Mouse (Mus musculus): Measurements from ENCODE around the gene Cstf2. TPM values are rescaled to one million over a fixed set of nuclear protein-coding genes. Genes with fewer than 3 reads are reported as not detected.

Cstf2 gene
- polyA plus RNA-seq, 1 experiment from 2014 or later = 40.2 TPM

DNA sequence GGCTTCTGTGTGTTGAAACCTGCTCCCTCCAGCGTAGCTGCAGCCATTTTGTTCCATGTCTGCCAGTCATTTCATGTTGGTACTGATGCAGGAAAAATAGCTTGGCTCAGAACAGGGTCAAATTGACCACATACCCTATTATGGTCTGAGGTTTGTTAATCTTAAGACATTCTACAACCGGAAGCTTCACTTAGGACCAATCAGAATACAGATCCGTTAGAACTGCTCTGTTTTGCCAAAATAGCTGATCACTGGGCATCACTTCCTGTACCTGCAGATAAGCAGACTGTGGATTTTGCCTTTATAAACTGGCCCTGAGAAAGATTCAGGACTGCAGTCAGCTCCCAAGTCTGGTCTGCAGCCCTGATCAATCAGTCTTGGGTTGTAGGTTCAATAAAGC is 69.6 kb downstream of the Cstf2 start:
- Histone ChIP-seq H3K36me3 (no peaks in the 10 kb centered on the region), H3K9ac (no peak overlapping the region), H3K27me3 (replicated peaks) (no peaks in the 10 kb centered on the region; the same call in 1 of the 2 replicates), H3K9me3 (replicated peaks) (no peaks in the 10 kb centered on the region), H3K27ac (ENCODE audit: poor library complexity, severe bottlenecking) (no peak overlapping the region), H3K4me1 (replicated peaks) (no peaks in the 10 kb centered on the region), H3K4me2 (no peak overlapping the region), H3K4me3 (no peak overlapping the region)
- ATAC-seq (ENCODE audit: insufficient number of reproducible peaks, low FRiP score) = no peak
- WGBS = 60% methylated on average over 3 of the region's 3 CpGs

DNA sequence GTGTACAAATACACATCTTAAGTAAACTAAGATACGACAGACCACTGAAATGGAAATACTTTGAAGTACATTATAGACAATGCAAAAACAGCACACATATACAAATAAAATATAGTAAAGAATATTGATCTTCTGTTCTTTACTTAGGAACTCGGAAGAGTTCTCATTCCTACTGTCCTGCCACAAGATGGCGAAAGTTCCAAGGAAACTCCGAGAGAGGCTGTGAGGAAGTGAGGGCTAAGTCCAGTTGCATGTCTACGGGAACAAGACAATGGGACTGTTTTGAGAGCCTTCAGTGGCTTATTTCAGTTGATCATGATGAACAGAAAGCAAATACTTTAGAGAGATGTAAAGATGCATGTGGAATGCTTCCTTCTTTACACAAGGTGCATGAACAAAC is 73.3 kb downstream of the Cstf2 start:
- H3K9me3 ChIP-seq (replicated peaks) = no peaks in the 10 kb centered on the region
- ATAC-seq (ENCODE audit: insufficient number of reproducible peaks, low FRiP score) = no peak
- 23% methylated on average over 5 of the region's 5 CpGs for WGBS
- H3K4me3 ChIP-seq = no peak overlapping the region
- no peaks in the 10 kb centered on the region for H3K36me3 ChIP-seq
- H3K27ac ChIP-seq (ENCODE audit: poor library complexity, severe bottlenecking) = no peak overlapping the region
- H3K27me3 ChIP-seq (replicated peaks) = no peaks in the 10 kb centered on the region; the same call in 1 of the 2 replicates
- no peaks in the 10 kb centered on the region for H3K4me1 ChIP-seq (replicated peaks)
- no peak overlapping the region for H3K9ac ChIP-seq
- H3K4me2 ChIP-seq = no peak overlapping the region

DNA sequence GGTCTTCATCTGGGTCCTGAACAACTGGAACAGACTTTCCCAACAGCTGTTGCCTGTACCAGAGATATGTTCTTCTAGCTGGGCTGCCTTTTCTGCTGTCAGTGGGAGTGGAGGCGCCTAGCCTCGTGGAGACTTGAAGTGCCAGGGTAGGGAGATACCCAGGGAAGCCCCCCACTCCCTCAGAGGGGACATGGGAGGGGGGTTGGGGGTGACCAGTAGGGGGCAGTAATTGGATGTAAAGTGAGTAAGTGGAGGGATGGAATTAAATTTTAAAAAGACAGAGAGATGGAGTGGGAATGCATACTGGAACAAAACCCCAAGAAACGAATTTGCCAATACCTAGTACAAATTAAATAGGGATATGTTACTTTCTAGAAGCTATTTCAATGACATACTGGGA is 74.8 kb downstream of the Cstf2 start:
- WGBS = 32% methylated on average over 3 of the region's 3 CpGs
- Histone ChIP-seq H3K4me1 (replicated peaks) (no peaks in the 10 kb centered on the region), H3K36me3 (no peaks in the 10 kb centered on the region), H3K4me3 (no peak overlapping the region), H3K27ac (ENCODE audit: poor library complexity, severe bottlenecking) (no peak overlapping the region), H3K9me3 (replicated peaks) (no peaks in the 10 kb centered on the region), H3K4me2 (no peak overlapping the region), H3K9ac (no peak overlapping the region), H3K27me3 (replicated peaks) (no peaks in the 10 kb centered on the region; the same call in 1 of the 2 replicates)
- no peak for ATAC-seq (ENCODE audit: insufficient number of reproducible peaks, low FRiP score)

Small RNA genes within 50 kb of the gene (microRNA-seq; reads per million reads assigned to microRNA genes)
- not detected for gene Mir3112

Other genes with a start within 250 kb of the Cstf2 start
- 0.13 and 0.23 TPM in 2 replicates for gene Tnmd, start 208.2 kb upstream of the Cstf2 start, polyA plus RNA-seq (2016; fragmentation: Nextera tagmentation; extraction: Ambion mirVana)
- gene Tspan6, start 160.8 kb upstream of the Cstf2 start, polyA plus RNA-seq (2016; fragmentation: Nextera tagmentation; extraction: Ambion mirVana) = 157 and 158 TPM in 2 replicates
- gene Srpx2, start 150.8 kb upstream of the Cstf2 start, polyA plus RNA-seq (2016; fragmentation: Nextera tagmentation; extraction: Ambion mirVana) = 3.3 and 4.1 TPM in 2 replicates
- 3.6 and 4.0 TPM in 2 replicates for gene Sytl4, start 77.4 kb upstream of the Cstf2 start, polyA plus RNA-seq (2016; fragmentation: Nextera tagmentation; extraction: Ambion mirVana)
- gene Xkrx, start 102.9 kb downstream of the Cstf2 start, polyA plus RNA-seq (2016; fragmentation: Nextera tagmentation; extraction: Ambion mirVana) = 0.19 and 0.33 TPM in 2 replicates
- not detected in 2 replicates for gene Arl13a, start 128.3 kb downstream of the Cstf2 start, polyA plus RNA-seq (2016; fragmentation: Nextera tagmentation; extraction: Ambion mirVana)
- 0.11 TPM in 1 of 2 replicates, not detected in the other for gene Nox1, start 162.8 kb downstream of the Cstf2 start, polyA plus RNA-seq (2016; fragmentation: Nextera tagmentation; extraction: Ambion mirVana)
- gene Trmt2b, start 217.8 kb downstream of the Cstf2 start, polyA plus RNA-seq (2016; fragmentation: Nextera tagmentation; extraction: Ambion mirVana) = 35.8 and 37.6 TPM in 2 replicates
- gene Tmem35a, start 236.0 kb downstream of the Cstf2 start, polyA plus RNA-seq (2016; fragmentation: Nextera tagmentation; extraction: Ambion mirVana) = 6.2 and 6.6 TPM in 2 replicates
- 23.2 and 28.6 TPM in 2 replicates for gene Cenpi, start 248.9 kb downstream of the Cstf2 start, polyA plus RNA-seq (2016; fragmentation: Nextera tagmentation; extraction: Ambion mirVana)

All from heart, embryonic 12.5 days (tissue).